Mouse (Mus musculus): ENCODE results near the gene Dock11.

Dock11 gene

GRCm38 (mm10) chrX:36101318-36101717 is 212.7 kb downstream of the Dock11 start:
- no peak for DNase-seq (ENCODE audit: low spot score)

- no peak for DNase-seq (ENCODE audit: low spot score)
Measured at GRCm38 (mm10) chrX:36108601-36109000, 220.0 kb downstream of the Dock11 start.

- no peak for DNase-seq (ENCODE audit: low spot score)
Measured at GRCm38 (mm10) chrX:36111622-36112421, 223.2 kb downstream of the Dock11 start, which contains the start of gene Il13ra1. Il13ra1 (plus strand) TSS chrX:36112110.

- DNase-seq (ENCODE audit: low spot score), result no peak
Measured at GRCm38 (mm10) chrX:36112422-36112750, 223.8 kb downstream of the Dock11 start.

- DNase-seq (ENCODE audit: low spot score), result no peak
Measured at GRCm38 (mm10) chrX:36115171-36115570, 226.5 kb downstream of the Dock11 start.
